Mouse (Mus musculus): Measurements from ENCODE around the gene Dalrd3. TPM values are rescaled to one million over a fixed set of nuclear protein-coding genes. Genes with fewer than 3 reads are reported as not detected.
A peak's percentile ranks its signal among the peaks of the same experiment; 100 is the strongest.

Gene Dalrd3
- polyA plus RNA-seq, 1 experiment: 184 TPM

- no peak overlapping the region for H3K4me3 ChIP-seq (ENCODE audit: control insufficient read depth, low read depth, low read length)
- no peaks in the 10 kb centered on the region; the same call in none of the 2 replicates for H3K36me3 ChIP-seq (ENCODE audit: control insufficient read depth, insufficient read depth, low read length)
- H3K4me1 ChIP-seq (ENCODE audit: control insufficient read depth, insufficient read depth, low read length): peaks cover 23% of the 10 kb centered on the region
These were observed 4.3 kb downstream of the Dalrd3 start for GRCm38 (mm10) chr9:108573774-108574690.

GRCm38 (mm10) chr9:108574921-108575320 is 5.2 kb downstream of the Dalrd3 start:
- H3K4me3 ChIP-seq (ENCODE audit: control insufficient read depth, low read depth, low read length): no peak overlapping the region
- no peaks in the 10 kb centered on the region; the same call in none of the 2 replicates for H3K36me3 ChIP-seq (ENCODE audit: control insufficient read depth, insufficient read depth, low read length)
- peaks cover 31% of the 10 kb centered on the region for H3K4me1 ChIP-seq (ENCODE audit: control insufficient read depth, insufficient read depth, low read length)
- no peak overlapping the region for H3K27ac ChIP-seq (ENCODE audit: control insufficient read depth, insufficient read depth, low read depth, low read length)
- TF ChIP-seq POLR2A (IDR thresholded peaks at IDR 0.05; ENCODE audit: control insufficient read depth, low read depth, low read length) (no peak), CTCF (IDR thresholded peaks at IDR 0.05; ENCODE audit: control insufficient read depth, insufficient read depth, insufficient replicate concordance, low read depth, low read length) (no peak)
- H3K27me3 ChIP-seq (ENCODE audit: control insufficient read depth, insufficient read depth, low read length): no peaks in the 10 kb centered on the region

More at GRCm38 (mm10) chr9:108573774-108574690, 4.3 kb downstream of the Dalrd3 start:
- Histone ChIP-seq H3K27ac (ENCODE audit: control insufficient read depth, insufficient read depth, low read depth, low read length) (no peak overlapping the region), H3K27me3 (ENCODE audit: control insufficient read depth, insufficient read depth, low read length) (no peaks in the 10 kb centered on the region)
- TF ChIP-seq CTCF (IDR thresholded peaks at IDR 0.05; ENCODE audit: control insufficient read depth, insufficient read depth, insufficient replicate concordance, low read depth, low read length) (no peak), POLR2A (IDR thresholded peaks at IDR 0.05; ENCODE audit: control insufficient read depth, low read depth, low read length) (no peak)

DNA sequence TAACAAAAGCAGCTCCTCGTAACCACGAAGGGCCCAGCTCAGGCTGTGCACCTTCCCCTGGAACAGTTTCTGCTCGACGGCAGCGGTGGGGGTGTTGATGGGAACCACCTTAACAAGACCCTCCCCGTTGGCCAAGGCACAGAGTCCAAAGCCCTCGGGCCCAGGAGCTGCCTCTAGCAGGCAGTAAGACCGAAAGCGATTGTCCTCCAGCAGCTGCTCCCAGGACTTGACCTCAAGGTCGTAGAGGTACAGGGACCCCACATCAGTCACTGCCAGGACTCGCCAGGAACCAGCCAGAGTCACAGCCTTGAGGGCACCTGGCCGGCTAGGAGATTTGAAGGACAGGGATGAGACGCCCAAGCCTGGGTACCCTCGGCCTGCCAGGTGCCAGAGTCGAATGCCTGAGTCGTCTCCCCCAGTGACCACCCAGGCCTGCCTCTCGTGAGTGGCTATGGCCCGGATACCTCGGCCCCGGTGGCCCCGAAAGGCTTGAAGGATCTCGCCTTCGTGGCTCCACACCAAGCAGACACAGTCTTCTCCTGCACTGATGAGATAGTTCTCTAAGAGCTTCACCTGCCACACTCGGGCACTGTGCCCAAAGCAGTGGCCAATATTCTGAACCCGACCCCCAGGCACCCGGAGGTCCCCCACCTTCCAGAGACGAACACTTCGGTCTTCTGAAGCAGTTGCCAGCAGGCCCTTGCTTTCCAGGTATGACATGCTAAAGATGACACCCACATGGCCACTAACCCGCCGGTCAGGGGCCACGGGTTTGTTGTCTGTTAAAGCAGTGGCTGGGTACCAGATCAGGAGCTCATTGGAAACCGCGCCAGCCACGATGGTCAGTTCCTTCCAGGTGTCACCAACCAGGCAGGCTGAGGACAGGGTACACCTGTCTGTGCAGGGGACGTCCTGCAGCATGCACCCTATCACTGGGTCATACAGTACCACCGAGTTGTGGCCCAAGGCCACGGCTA is 5.9 kb downstream of the Dalrd3 start:
- Histone ChIP-seq H3K4me1 (ENCODE audit: control insufficient read depth, insufficient read depth, low read length) (peaks cover 24% of the 10 kb centered on the region), H3K4me3 (ENCODE audit: control insufficient read depth, low read depth, low read length) (no peak overlapping the region), H3K27ac (ENCODE audit: control insufficient read depth, insufficient read depth, low read depth, low read length) (no peak overlapping the region), H3K36me3 (ENCODE audit: control insufficient read depth, insufficient read depth, low read length) (no peaks in the 10 kb centered on the region; the same call in none of the 2 replicates), H3K27me3 (ENCODE audit: control insufficient read depth, insufficient read depth, low read length) (no peaks in the 10 kb centered on the region)
- TF ChIP-seq POLR2A (IDR thresholded peaks at IDR 0.05; ENCODE audit: control insufficient read depth, low read depth, low read length) (no peak), CTCF (IDR thresholded peaks at IDR 0.05; ENCODE audit: control insufficient read depth, insufficient read depth, insufficient replicate concordance, low read depth, low read length) (no peak)

GRCm38 (mm10) chr9:108577025-108577424 is 7.3 kb downstream of the Dalrd3 start:
- Histone ChIP-seq H3K4me1 (ENCODE audit: control insufficient read depth, insufficient read depth, low read length) (peaks cover 20% of the 10 kb centered on the region), H3K36me3 (ENCODE audit: control insufficient read depth, insufficient read depth, low read length) (no peaks in the 10 kb centered on the region; the same call in 1 of the 2 replicates), H3K27ac (ENCODE audit: control insufficient read depth, insufficient read depth, low read depth, low read length) (no peak overlapping the region), H3K27me3 (ENCODE audit: control insufficient read depth, insufficient read depth, low read length) (no peaks in the 10 kb centered on the region), H3K4me3 (ENCODE audit: control insufficient read depth, low read depth, low read length) (no peak overlapping the region)
- no peak for TF ChIP-seq POLR2A (IDR thresholded peaks at IDR 0.05; ENCODE audit: control insufficient read depth, low read depth, low read length)
- TF ChIP-seq CTCF (IDR thresholded peaks at IDR 0.05; ENCODE audit: control insufficient read depth, insufficient read depth, insufficient replicate concordance, low read depth, low read length): no peak

DNA sequence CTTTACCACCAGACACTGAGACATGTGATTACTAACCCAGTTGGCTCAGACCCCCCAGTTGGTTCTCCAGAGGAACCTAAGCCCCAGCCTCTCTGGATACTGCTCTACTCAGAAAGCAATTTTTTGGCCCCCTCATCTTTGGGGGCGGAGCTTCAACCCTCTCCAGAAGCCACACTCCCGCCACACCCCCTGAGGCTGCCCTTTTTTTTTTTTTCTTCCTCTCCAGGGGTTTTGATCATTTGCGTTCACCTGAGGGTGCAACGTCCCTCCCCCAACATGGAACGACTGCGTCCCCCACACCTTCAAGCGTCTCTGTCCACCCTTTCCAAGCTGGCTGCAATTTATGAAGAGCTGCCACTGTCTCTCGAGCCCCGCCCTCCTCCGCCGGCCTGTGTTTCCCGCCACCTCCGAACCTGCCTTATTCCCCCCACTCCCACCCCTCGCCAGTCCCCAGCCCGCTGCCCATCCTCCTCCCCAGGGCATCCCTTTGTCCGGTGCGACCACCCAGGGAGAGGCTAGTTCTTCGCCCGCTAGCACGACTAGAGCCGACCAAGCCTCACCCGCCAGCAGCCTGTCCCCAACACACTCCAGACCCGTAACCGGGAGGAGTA is 8.4 kb downstream of the Dalrd3 start:
- Histone ChIP-seq H3K27ac (ENCODE audit: control insufficient read depth, insufficient read depth, low read depth, low read length) (peak overlapping the region; percentile 83), H3K4me3 (ENCODE audit: control insufficient read depth, low read depth, low read length) (peak overlapping the region; percentile 93), H3K36me3 (ENCODE audit: control insufficient read depth, insufficient read depth, low read length) (no peaks in the 10 kb centered on the region; the same call in 1 of the 2 replicates), H3K4me1 (ENCODE audit: control insufficient read depth, insufficient read depth, low read length) (peaks cover 20% of the 10 kb centered on the region), H3K27me3 (ENCODE audit: control insufficient read depth, insufficient read depth, low read length) (no peaks in the 10 kb centered on the region)
- TF ChIP-seq CTCF (IDR thresholded peaks at IDR 0.05; ENCODE audit: control insufficient read depth, insufficient read depth, insufficient replicate concordance, low read depth, low read length) (no peak), POLR2A (IDR thresholded peaks at IDR 0.05; ENCODE audit: control insufficient read depth, low read depth, low read length) (no peak)

GRCm38 (mm10) chr9:108578545-108579343 is 9.1 kb downstream of the Dalrd3 start, which contains the start of gene Wdr6:
TSS of gene Wdr6 (minus strand) at chr9:108578739.
- Histone ChIP-seq H3K36me3 (ENCODE audit: control insufficient read depth, insufficient read depth, low read length) (no peaks in the 10 kb centered on the region), H3K27me3 (ENCODE audit: control insufficient read depth, insufficient read depth, low read length) (no peaks in the 10 kb centered on the region), H3K4me1 (ENCODE audit: control insufficient read depth, insufficient read depth, low read length) (peaks cover 20% of the 10 kb centered on the region), H3K4me3 (ENCODE audit: control insufficient read depth, low read depth, low read length) (peak within 1 kb of the TSS; percentile 93), H3K27ac (ENCODE audit: control insufficient read depth, insufficient read depth, low read depth, low read length) (peak within 1 kb of the TSS; percentile 85)
- TF ChIP-seq POLR2A (IDR thresholded peaks at IDR 0.05; ENCODE audit: control insufficient read depth, low read depth, low read length) (peak; percentile 74), CTCF (IDR thresholded peaks at IDR 0.05; ENCODE audit: control insufficient read depth, insufficient read depth, insufficient replicate concordance, low read depth, low read length) (0 out of 2 replicates have a peak, but pooled peaks have one; percentile 2)
